Mouse (Mus musculus) adrenal gland, postnatal 14 days (tissue): ENCODE data around the gene Akr1d1. TPM values are rescaled to one million over a fixed set of nuclear protein-coding genes. Genes with fewer than 3 reads are reported as not detected.

ENCODE experiments used
- total RNA-seq: library from RNA; stranded (reverse); gene quantifications from 2 replicates; pipeline ENCODE4 v1.2.3, GENCODE M21; 2021

Akr1d1 gene
- total RNA-seq, 1 experiment from 2014 or later: 286 TPM

Other genes starting within 250 kb of the Akr1d1 start
- 2.2 and 2.4 TPM in 2 replicates for gene Dgki, start 230.0 kb upstream of the Akr1d1 start, total RNA-seq
- gene Creb3l2, start 88.0 kb upstream of the Akr1d1 start, total RNA-seq: 50.0 and 50.8 TPM in 2 replicates